Mouse (Mus musculus) regulatory T cell (primary cell): ENCODE results near the gene Ubr4.

Experiments
- in situ Hi-C: fragments of 300-600 bp; cut with MboI, MseI; formaldehyde crosslinking; loops from one replicate; pipeline ENCODE4 v1.15.1; 2025; ENCODE audit warnings: high pct_unique_total_duplicates

Gene Ubr4

GRCm38 (mm10) chr4:139351931-139352711 is at the start of gene Ubr4, which contains the start of the genes Mrto4 and Emc1:
Gene Ubr4, plus strand, starts transcription at chr4:139352609.
Gene Mrto4, minus strand, starts transcription at chr4:139352576.
Gene Emc1, plus strand, starts transcription at chr4:139352587.
- in situ Hi-C loops, result no loop called here

- in situ Hi-C loops, result no loop called here
These were observed 46.9 kb upstream of the Ubr4 start for GRCm38 (mm10) chr4:139305521-139305920.

GRCm38 (mm10) chr4:139307916-139308315 is 44.5 kb upstream of the Ubr4 start:
- in situ Hi-C loops, result no loop called here

GRCm38 (mm10) chr4:139309651-139310050 is 42.8 kb upstream of the Ubr4 start:
- in situ Hi-C loops, result no loop called here

DNA sequence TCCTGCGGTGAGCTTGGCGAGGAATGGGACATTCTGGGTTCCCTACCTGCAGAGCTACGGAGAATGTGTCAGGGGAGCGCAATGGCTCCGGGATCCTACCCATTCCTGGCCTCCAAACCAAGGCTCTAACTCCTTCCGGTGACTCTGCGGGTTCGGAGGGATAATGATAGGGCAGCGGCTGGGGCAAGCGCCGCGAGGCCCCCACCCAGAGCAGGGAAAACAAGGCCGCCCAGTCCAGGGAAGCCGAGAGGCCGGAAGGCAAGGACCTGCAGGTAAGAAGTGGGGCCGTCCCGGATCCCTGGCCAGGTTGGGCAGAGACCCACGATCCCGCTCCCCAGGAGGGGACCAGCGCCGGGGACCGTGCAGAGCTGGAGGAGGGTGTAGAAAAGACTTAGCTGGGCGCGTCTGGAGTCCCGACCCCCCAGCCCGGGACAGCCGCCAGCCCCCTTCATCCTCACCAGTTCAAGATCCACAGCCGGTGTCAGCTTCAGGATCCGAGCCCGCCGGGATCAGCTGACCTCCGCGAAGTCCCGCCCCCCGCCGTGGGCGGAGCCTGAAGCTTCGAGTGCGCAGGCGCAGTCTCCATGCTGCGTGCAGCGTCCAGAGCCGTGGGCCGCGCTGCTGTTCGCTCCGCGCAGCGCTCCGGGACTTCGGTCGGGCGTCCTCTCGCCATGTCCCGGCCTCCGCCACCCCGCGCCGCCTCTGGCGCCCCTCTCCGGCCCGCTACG is 42.1 kb upstream of the Ubr4 start, which contains the start of the genes Pqlc2 and Akr7a5:
Pqlc2 (minus strand) TSS at position 538 of the 728 bp plus-strand sequence.
Akr7a5 (plus strand) TSS at position 574 of the 728 bp plus-strand sequence.
- in situ Hi-C loops, result no loop called here

- in situ Hi-C loops, result no loop called here
These were observed 41.3 kb upstream of the Ubr4 start for GRCm38 (mm10) chr4:139310899-139311701.

DNA sequence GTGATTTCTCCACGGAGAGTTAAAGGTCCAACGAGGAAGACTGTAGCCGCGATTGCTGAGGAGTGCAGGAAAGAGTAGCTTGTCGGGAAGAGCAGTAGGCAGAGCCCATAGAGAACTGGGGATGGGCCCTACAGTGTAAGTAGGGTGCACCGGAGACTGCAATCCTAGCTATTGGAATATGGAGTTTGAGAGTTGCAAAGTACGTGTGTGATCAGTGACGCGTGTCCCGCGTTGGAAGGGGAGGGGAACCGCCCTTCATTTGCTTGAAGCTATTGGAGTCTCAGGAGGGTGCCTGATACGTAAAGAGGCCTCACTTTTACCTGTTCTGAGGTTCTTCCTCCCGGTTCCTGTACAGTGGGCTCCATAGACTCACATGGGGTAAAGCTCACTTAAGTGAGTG is 40.7 kb upstream of the Ubr4 start:
- in situ Hi-C loops, result no loop called here

DNA sequence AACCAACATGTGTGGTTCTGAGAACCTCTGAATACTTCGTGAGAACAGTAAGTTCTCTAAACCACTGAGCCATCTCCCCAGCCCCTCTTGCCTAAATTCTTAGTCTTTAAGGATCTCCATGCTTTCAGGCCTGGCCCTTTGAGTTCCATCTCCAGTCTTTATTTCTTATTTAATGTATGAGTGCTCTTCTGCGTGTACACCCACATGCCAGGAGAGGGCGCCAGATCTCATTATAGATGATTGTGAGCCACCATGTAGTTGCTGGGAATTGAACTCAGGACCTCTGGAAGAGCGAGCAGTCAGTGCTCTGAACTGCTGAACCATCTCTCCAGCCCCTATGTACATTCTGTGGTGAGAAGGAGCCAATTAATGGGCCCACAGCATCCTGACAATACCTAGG is 39.8 kb upstream of the Ubr4 start:
- in situ Hi-C loops, result no loop called here

DNA sequence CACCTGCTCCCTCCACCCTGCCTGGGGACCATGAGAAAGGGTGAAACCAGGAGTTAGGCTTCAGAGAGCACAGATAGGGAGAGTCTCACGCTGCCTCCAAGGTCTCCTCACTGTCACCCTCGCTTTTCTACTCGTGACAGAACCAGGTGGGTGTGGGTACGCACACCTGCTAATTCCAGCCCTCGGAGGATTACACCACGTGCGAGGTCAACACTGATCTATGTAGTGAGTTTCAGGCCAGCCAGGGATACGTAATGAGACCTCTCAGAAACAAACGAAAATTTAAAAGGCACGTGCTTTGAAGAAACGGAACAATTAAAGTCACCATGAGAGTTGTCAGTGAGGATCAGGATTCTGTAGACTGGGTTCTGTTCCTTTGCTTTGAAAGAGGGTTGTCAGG is 34.0 kb upstream of the Ubr4 start:
- in situ Hi-C loops, result no loop called here

- in situ Hi-C loops, result no loop called here
These were observed 32.7 kb upstream of the Ubr4 start for GRCm38 (mm10) chr4:139319740-139320139.

- in situ Hi-C loops, result no loop called here
These were observed 21.8 kb upstream of the Ubr4 start for GRCm38 (mm10) chr4:139330605-139331004.

GRCm38 (mm10) chr4:139334631-139335295 is 17.6 kb upstream of the Ubr4 start:
- in situ Hi-C loops, result no loop called here

- in situ Hi-C loops, result no loop called here
These were observed 16.9 kb upstream of the Ubr4 start for GRCm38 (mm10) chr4:139335507-139335906.

GRCm38 (mm10) chr4:139336822-139337483 is 15.5 kb upstream of the Ubr4 start:
- in situ Hi-C loops, result no loop called here

GRCm38 (mm10) chr4:139338145-139338544 is 14.3 kb upstream of the Ubr4 start:
- in situ Hi-C loops, result no loop called here

- in situ Hi-C loops, result no loop called here
These were observed 11.6 kb upstream of the Ubr4 start for GRCm38 (mm10) chr4:139340835-139341234.

- in situ Hi-C loops, result no loop called here
These were observed 10.7 kb upstream of the Ubr4 start for GRCm38 (mm10) chr4:139341556-139342233.

- in situ Hi-C loops, result no loop called here
These were observed 8.7 kb upstream of the Ubr4 start for GRCm38 (mm10) chr4:139343718-139344117.

- in situ Hi-C loops, result no loop called here
These were observed 6.9 kb upstream of the Ubr4 start for GRCm38 (mm10) chr4:139345416-139346019.

- in situ Hi-C loops, result no loop called here
These were observed 423 bp downstream of the Ubr4 start for GRCm38 (mm10) chr4:139352832-139353231.
